ENCODE assay signal across 23 mouse cellular contexts in genomic region chr12:40794066-40794465, GRCm38 (mm10).
DNase-seq lines count a peak whose midpoint lies in the region; ATAC-seq and TF ChIP-seq lines count a peak whose summit lies in the region.
"Had no signal": no experiment of that assay in that cellular context is flagged by ENCODE, and none has a peak within 500 bp of the region (broad histone marks: within the 10 kb centered on the region; RNA-seq: fewer than 3 reads in every experiment).

No protein-coding gene starts in this region.

- DNase-seq in frontal cortex, postnatal 36 days (ENCODE audit: low spot score in 2 of 2): peak; percentile 22 to 33
- no peak for DNase-seq in frontal cortex, adult 2 months (ENCODE audit: extremely low spot score in 1 of 2, low spot score in 1 of 2)
- no peak for DNase-seq in hindbrain, embryonic 14.5 days (ENCODE audit: low spot score)
- peak in 1 of 2 experiments; percentile 25 for DNase-seq in left cerebral cortex, adult 2 months (ENCODE audit: extremely low spot score in 1 of 2, low spot score in 2 of 2)
- DNase-seq in left cerebral cortex, adult 11 months (ENCODE audit: low spot score): no peak
- DNase-seq in hindbrain, postnatal 0 days (ENCODE audit: low spot score): no peak
- DNase-seq: adrenal gland, postnatal 25 days; cerebellum, adult 11 months; cerebellum, adult 9-11 months; gastrocnemius, postnatal 14 days; heart, adult 2 months; kidney, postnatal 25 days; layer of hippocampus, postnatal 36 days; liver, embryonic 13.5 days; lung, adult 2 months; lung, postnatal 14 days had no signal

- intact Hi-C loops in left cerebral cortex, adult 2 months (cut with DNase I): no loop called here

- 0 out of 2 replicates have a peak overlapping the region, but pooled peaks have one; percentile 10 for H3K27ac ChIP-seq in hindbrain, embryonic 13.5 days
- H3K27ac ChIP-seq in hindbrain, embryonic 14.5 days: no peak overlapping the region
- peak overlapping the region; percentile 67 for H3K27ac ChIP-seq in left cerebral cortex, adult 2 months
- peak overlapping the region; percentile 78; the same call in 1 of the 2 replicates for H3K27ac ChIP-seq in cortical plate, adult 2 months (ENCODE audit: insufficient read depth, low read length)
- H3K27ac ChIP-seq in hindbrain, postnatal 0 days: no peak overlapping the region
- H3K27ac ChIP-seq: embryonic facial prominence, embryonic 12.5 days; heart, adult 2 months; hindbrain, embryonic 15.5 days; intestine, embryonic 15.5 days; limb, embryonic 13.5 days; liver, embryonic 13.5 days had no signal

- no peaks in the 10 kb centered on the region for H3K9me3 ChIP-seq in hindbrain, embryonic 13.5 days
- no peaks in the 10 kb centered on the region for H3K9me3 ChIP-seq in hindbrain, embryonic 14.5 days (ENCODE audit: control insufficient read depth, low read length)
- H3K9me3 ChIP-seq in hindbrain, postnatal 0 days (ENCODE audit: low read length): no peaks in the 10 kb centered on the region
- H3K9me3 ChIP-seq: embryonic facial prominence, embryonic 12.5 days; hindbrain, embryonic 15.5 days; intestine, embryonic 15.5 days; limb, embryonic 13.5 days; liver, embryonic 13.5 days had no signal

- H3K27me3 ChIP-seq in hindbrain, embryonic 13.5 days: no peaks in the 10 kb centered on the region
- no peaks in the 10 kb centered on the region for H3K27me3 ChIP-seq in hindbrain, embryonic 14.5 days (ENCODE audit: control insufficient read depth, insufficient read depth, low read length)
- H3K27me3 ChIP-seq in hindbrain, postnatal 0 days (ENCODE audit: insufficient read depth, low read length): no peaks in the 10 kb centered on the region
- H3K27me3 ChIP-seq: embryonic facial prominence, embryonic 12.5 days; hindbrain, embryonic 15.5 days; intestine, embryonic 15.5 days; liver, embryonic 13.5 days had no signal

- peaks cover 51% of the 10 kb centered on the region for H3K4me1 ChIP-seq in hindbrain, embryonic 13.5 days (replicated peaks)
- H3K4me1 ChIP-seq in hindbrain, embryonic 14.5 days (replicated peaks; ENCODE audit: control insufficient read depth, insufficient read depth, low read length): peaks cover 34% of the 10 kb centered on the region
- H3K4me1 ChIP-seq in cortical plate, adult 2 months (ENCODE audit: control insufficient read depth, insufficient read depth, low read length): peaks cover 4% of the 10 kb centered on the region
- 0 out of 2 replicates have a peak, but pooled peaks cover 3% of the 10 kb centered on the region for H3K4me1 ChIP-seq in hindbrain, postnatal 0 days (ENCODE audit: insufficient read depth, low read length)

- no peak overlapping the region for H3K9ac ChIP-seq in hindbrain, embryonic 13.5 days
- H3K9ac ChIP-seq in hindbrain, embryonic 14.5 days: no peak overlapping the region
- H3K9ac ChIP-seq in hindbrain, postnatal 0 days (replicated peaks; ENCODE audit: low read length): no peak overlapping the region
- H3K9ac ChIP-seq: embryonic facial prominence, embryonic 12.5 days; hindbrain, embryonic 15.5 days; intestine, embryonic 15.5 days; limb, embryonic 13.5 days; liver, embryonic 13.5 days had no signal

- no peak for TF ChIP-seq POLR2A in cortical plate, adult 2 months (IDR thresholded peaks at IDR 0.05; ENCODE audit: extremely low read depth, insufficient read depth, low read length)

- TF ChIP-seq CTCF in left cerebral cortex, adult 2 months (IDR thresholded peaks at IDR 0.05): no peak
- no peak for TF ChIP-seq CTCF in cortical plate, adult 2 months (IDR thresholded peaks at IDR 0.05; ENCODE audit: extremely low read depth, insufficient read depth, low read length)
- no peak for TF ChIP-seq CTCF in hindbrain, postnatal 0 days (IDR thresholded peaks at IDR 0.05; ENCODE audit: low read depth)

- H3K36me3 ChIP-seq in hindbrain, embryonic 13.5 days: no peaks in the 10 kb centered on the region
- H3K36me3 ChIP-seq in hindbrain, embryonic 14.5 days (replicated peaks; ENCODE audit: control insufficient read depth, insufficient read depth): no peaks in the 10 kb centered on the region
- H3K36me3 ChIP-seq in hindbrain, postnatal 0 days (ENCODE audit: insufficient read depth, low read length): no peaks in the 10 kb centered on the region
- H3K36me3 ChIP-seq: embryonic facial prominence, embryonic 12.5 days; hindbrain, embryonic 15.5 days; intestine, embryonic 15.5 days; limb, embryonic 13.5 days; liver, embryonic 13.5 days had no signal

- H3K4me3 ChIP-seq in hindbrain, embryonic 13.5 days: no peak overlapping the region
- no peak overlapping the region for H3K4me3 ChIP-seq in hindbrain, embryonic 14.5 days (replicated peaks; ENCODE audit: low read length)
- peak overlapping the region; percentile 33 for H3K4me3 ChIP-seq in left cerebral cortex, adult 2 months
- peak overlapping the region; percentile 27 for H3K4me3 ChIP-seq in cortical plate, adult 2 months (ENCODE audit: insufficient read depth, low read length)
- no peak overlapping the region for H3K4me3 ChIP-seq in hindbrain, postnatal 0 days (ENCODE audit: low read length)
- H3K4me3 ChIP-seq: embryonic facial prominence, embryonic 12.5 days; heart, adult 2 months; hindbrain, embryonic 15.5 days; intestine, embryonic 15.5 days; limb, embryonic 13.5 days; liver, embryonic 13.5 days had no signal

- WGBS in hindbrain, embryonic 13.5 days: 69% methylated on average over 11 of the region's 11 CpGs
- 69% methylated on average over 11 of the region's 11 CpGs for WGBS in hindbrain, embryonic 14.5 days
- 80% methylated on average over 11 of the region's 11 CpGs for WGBS in hindbrain, postnatal 0 days

- no peak for ATAC-seq in hindbrain, embryonic 13.5 days (ENCODE audit: low FRiP score)
- no peak for ATAC-seq in hindbrain, embryonic 14.5 days (ENCODE audit: low FRiP score)
- no peak for ATAC-seq in hindbrain, postnatal 0 days
- ATAC-seq: intestine, embryonic 15.5 days had no signal

- H3K4me2 ChIP-seq in hindbrain, embryonic 13.5 days: no peak overlapping the region
- H3K4me2 ChIP-seq in hindbrain, embryonic 14.5 days (replicated peaks): no peak overlapping the region
- no peak overlapping the region for H3K4me2 ChIP-seq in hindbrain, postnatal 0 days (ENCODE audit: low read depth, low read length)
- H3K4me2 ChIP-seq: embryonic facial prominence, embryonic 12.5 days; hindbrain, embryonic 15.5 days; intestine, embryonic 15.5 days; limb, embryonic 13.5 days; liver, embryonic 13.5 days; midbrain, embryonic 11.5 days had no signal

Comparison
In these comparisons a context has a peak if more than half of its experiments do, and no peak if none do; other contexts are left out.
1. DNase-seq: peak in frontal cortex, postnatal 36 days (2 of 2); none in frontal cortex, adult 2 months (0 of 2), hindbrain, embryonic 14.5 days (single experiment), left cerebral cortex, adult 11 months (single experiment) and hindbrain, postnatal 0 days (single experiment).
2. H3K27ac ChIP-seq: peak in hindbrain, embryonic 13.5 days (single experiment), left cerebral cortex, adult 2 months (single experiment) and cortical plate, adult 2 months (single experiment); none in hindbrain, embryonic 14.5 days (single experiment) and hindbrain, postnatal 0 days (single experiment).
3. H3K4me3 ChIP-seq: peak in left cerebral cortex, adult 2 months (single experiment) and cortical plate, adult 2 months (single experiment); none in hindbrain, embryonic 13.5 days (single experiment), hindbrain, embryonic 14.5 days (single experiment) and hindbrain, postnatal 0 days (single experiment).